Mouse (Mus musculus) heart, adult 2 months (tissue): Measurements from ENCODE around the gene Pik3ca.

Experiments used
- CTCF ChIP-seq: fragments of 200-600 bp; IDR thresholded peaks from 2 replicates; pipeline ENCODE4 v1.8.1; 2022; ENCODE audit warnings: antibody characterized with exemption, mild to moderate bottlenecking, moderate library complexity
- EP300 ChIP-seq: fragments of 200-500 bp; IDR thresholded peaks from 2 replicates; pipeline ENCODE4 v1.6.1; 2011; ENCODE audit warnings: low read depth, low read length, control low read depth; ENCODE audit not compliant: insufficient read depth
- POLR2A ChIP-seq: fragments of 200-500 bp; IDR thresholded peaks from 2 replicates; pipeline ENCODE4 v1.6.1; 2011; ENCODE audit warnings: mild to moderate bottlenecking, low read depth, low read length, control low read depth; ENCODE audit not compliant: insufficient read depth

- TF ChIP-seq POLR2A (no peak), CTCF (no peak), EP300 (no peak)
Observed at GRCm38 (mm10) chr3:32427695-32428094, 30.2 kb downstream of the Pik3ca start.
